Mouse (Mus musculus) thymus, postnatal 25 days (tissue): ENCODE measurements around the gene Ear2.
"Not testable (repeated sequence)": the region's sequence is repeated elsewhere in the genome, so short reads cannot be mapped to it uniquely, and the experiment has no call there.

Experiments used
- DNase-seq: peaks from one replicate; pipeline ENCODE4 v3.0.0; 2022

Ear2 gene

DNA sequence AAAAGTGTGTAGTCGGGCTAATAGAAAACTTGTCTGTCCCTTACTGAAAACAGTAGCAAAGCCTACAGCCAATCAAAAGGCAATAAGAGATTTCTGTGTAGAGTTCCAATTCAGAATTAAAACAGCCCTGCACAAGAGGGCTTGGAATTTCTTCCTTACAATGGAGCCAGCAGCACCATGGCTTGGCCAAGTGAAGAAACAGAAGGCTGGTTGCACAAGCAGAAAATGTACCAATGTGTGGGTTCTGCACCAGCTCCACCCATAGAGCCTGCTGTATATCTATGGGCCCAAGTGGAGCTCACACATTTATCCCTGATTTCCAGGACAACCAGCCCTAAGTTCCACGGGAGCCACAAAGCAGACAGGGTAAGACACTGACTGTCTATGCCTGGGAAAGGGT, at the start of gene Ear2:
Gene Ear2 (plus strand): TSS at position 301 of the 400 bp plus-strand sequence.
- not testable (repeated sequence) for DNase-seq

DNA sequence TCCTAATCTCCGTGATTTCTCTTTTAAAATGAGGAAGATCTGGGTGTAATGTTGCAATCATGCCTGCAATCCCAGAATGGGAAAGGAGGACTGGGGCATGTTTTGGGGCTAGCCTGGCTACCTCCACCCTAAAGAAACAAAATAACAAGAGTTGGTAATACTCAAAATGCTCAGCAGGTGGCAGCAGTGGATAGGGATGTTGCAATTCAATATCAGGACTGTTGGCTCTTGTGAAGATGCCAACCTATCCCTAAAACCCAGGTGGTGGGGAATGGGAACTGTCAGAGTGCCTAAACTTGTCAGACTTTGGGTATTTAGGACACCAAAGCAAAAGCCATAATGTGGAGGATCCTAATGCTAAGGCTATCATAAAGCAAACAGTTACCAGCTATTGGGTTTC, 34.6 kb upstream of the Ear2 start:
- DNase-seq = not testable (repeated sequence)

DNA sequence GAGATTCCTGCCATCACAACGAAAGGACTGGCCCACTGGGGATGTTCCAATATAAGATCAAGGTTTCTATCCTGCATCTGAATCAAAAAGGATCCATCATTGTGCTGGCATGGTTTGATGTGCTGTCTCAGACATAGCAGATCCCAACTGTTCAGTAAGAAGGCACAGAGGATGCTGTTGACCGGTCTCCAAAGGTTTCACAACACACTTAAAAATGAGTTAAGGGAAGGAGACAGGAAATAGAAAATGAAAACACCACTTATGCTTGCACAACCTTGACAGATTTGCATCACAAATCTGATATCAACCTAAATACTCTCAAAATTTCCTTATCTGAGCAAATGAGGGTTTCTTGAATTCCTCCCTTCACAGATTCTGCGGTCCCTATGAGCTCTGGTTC, 31.9 kb upstream of the Ear2 start:
- DNase-seq = not testable (repeated sequence)

DNA sequence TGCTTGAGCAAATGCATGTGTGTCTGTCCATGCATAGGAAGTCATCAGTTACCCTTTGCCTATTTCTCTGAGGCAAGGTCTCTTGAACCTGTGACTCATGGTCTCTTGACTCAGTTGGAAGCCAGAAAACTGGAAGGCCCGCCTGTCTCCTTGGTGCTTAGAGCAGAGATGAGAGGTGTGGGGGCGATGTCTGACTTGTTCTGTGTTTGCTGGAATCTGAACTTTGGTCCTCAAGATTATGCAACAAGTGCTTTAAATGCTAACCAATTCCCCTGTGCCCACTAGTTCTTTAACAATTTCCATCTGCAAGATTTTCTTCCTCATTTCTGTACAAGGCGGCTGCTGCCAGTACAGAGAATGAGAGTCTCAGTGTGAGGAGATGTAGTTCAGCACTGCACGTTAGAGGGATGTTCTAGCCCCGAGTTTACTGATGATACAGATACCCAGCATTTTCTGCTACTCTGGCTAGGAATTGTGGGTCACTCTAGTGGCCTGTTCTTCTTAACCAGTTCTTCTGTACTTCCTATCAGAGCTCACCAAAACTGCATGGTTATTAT, 24.6 kb upstream of the Ear2 start:
- DNase-seq = not testable (repeated sequence)

DNA sequence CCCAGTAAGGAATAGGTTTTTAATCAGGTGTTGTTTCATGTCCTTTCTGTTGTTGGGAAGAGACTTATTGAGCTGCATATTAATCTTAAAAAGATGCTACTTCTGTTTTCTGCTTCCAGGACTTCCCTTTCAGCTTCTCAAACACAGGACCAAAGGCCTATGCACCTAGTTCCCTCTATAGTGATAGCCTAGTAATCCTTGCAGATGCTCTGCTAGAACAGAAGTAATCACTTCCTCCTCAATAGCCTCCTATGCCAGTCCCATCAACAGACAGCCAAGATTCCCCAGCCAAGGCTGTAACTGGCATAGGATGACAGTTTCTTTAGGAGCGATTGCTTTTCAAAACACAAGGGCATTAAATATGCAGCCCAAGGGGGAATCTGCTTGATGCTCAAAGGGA, 15.9 kb upstream of the Ear2 start:
- not testable (repeated sequence) for DNase-seq

DNA sequence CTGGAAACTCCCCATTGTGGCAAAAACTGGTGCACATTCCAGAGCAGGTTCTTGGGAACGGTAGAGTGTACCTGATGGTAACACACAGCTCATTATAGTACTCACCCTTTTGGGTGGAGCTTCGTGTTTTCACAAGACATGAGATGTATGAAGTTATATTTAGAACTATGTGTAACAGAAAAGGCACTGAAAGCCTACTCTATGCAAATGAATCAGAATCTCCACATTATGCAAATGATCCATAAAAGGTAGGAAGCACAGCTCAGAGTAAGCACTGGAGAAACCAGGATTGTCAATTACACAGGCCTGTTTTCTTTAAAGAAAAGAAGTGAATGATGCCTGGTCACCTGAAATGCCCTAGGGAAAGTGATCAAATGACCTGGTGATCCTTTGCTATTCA, 14.9 kb upstream of the Ear2 start:
- DNase-seq = not testable (repeated sequence)

DNA sequence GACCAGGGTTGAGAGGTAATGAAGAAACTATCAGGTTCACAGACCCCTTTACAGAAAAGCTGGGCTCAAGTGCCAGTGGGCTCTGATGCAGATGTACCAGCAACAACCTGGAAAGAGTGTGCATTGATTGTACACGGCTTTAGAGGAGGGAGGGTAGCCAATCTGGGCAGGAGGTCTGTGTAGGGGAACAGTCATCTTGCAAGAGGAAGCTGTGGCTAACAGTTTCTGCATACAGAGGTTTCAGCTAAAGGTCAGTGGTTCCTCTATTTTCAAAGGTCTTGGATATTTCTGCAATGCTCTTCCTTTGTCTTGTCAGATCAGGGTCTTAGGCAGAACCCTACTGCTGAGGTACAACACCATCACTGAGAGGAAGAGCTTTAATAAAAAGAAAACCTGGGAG, 10.9 kb upstream of the Ear2 start:
- DNase-seq = not testable (repeated sequence)

DNA sequence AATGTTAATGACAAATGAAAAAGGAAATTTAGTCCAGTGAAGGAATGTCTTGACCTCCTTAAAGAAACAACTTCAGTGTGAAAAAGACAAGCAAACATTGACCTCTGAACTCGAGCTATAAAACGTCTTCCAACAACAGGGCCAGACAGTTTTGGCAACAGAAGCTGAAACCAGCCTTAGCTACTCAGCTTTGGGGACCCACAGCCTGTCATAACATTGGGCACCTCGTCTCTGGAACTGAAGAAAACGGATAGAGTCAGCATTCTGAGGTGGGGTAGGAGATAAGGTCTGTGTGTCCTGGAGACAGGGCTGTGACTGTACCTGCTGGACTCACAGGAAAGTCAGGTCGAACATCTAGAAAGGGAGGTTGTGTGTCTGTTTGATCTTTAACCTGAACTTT, 8.0 kb upstream of the Ear2 start:
- DNase-seq = not testable (repeated sequence)

DNA sequence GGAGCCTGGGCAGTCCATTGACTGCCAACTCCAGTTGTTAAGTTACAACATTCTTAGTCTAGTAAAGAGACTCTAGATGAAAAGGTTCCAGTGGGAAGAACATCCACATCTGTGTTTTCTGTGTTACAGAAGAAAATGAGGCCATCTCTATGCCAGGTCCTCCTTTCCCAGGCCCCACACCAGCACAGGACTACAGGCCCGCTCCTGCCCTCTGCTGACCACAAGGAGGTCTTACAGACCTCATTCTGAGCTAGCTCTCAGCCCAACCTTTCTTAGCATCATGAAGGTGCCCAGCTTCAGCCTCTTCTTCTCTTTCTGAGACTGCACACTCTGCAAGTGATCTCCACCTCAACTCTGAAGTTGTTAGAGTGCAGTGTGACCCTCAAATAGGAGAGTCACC, 2.4 kb upstream of the Ear2 start:
- DNase-seq = not testable (repeated sequence)

DNA sequence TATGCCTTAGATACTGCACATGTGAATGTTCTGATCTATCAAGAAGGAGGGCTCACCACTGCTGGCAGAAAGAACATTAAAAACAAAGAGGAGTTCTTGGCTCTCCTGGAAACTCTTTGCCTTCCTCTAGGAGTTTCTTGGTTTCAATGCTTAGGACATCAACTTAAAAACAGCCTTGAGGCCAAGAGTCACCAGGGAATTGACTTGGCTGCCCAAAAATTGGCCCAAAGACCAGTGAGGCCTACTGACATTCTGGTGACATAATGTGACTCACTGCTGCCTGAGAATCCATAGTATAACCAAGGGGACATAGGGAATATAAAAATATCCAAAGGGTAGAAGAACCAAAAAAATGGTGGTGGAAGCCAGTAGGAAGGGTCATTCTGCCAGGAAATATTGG, 8.5 kb downstream of the Ear2 start:
- no peak for DNase-seq

DNA sequence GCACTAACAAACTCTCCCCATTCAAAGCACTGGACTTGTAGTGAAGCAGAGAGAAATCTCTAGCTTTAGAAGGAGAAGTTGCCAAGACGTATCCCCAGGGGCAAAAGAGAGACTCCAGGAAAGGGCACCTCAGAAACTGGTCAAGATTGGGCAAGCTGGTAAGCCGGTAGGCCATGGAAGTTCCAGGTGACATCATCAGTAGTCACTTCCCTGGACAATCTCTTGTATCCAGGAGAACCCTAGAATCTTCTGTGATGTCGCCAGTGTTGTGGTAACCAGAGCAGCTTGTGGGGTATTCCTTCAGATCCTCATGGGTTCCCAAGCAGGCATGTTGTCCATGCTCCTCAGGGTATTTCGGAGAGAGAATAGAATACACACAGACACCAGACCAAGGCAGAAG, 21.1 kb downstream of the Ear2 start, which contains the start of gene Gm3327:
Gene Gm3327 (plus strand): TSS at position 301 of the 400 bp plus-strand sequence.
- not testable (repeated sequence) for DNase-seq
